Mouse (Mus musculus) cerebellum, adult 2 months (tissue): Measurements from ENCODE around the gene Rpap1.

Experiments used
- CTCF ChIP-seq: fragments of 200-500 bp; IDR thresholded peaks from 2 replicates; pipeline ENCODE4 v1.5.1; 2011; ENCODE audit warnings: low read depth, mild to moderate bottlenecking, control low read depth, low read length, moderate library complexity, borderline replicate concordance; ENCODE audit not compliant: insufficient read depth
- POLR2A ChIP-seq: fragments of 200-500 bp; IDR thresholded peaks from 2 replicates; pipeline ENCODE4 v1.6.1; 2011; ENCODE audit warnings: low read length, control low read depth, borderline replicate concordance; ENCODE audit not compliant: insufficient read depth

DNA sequence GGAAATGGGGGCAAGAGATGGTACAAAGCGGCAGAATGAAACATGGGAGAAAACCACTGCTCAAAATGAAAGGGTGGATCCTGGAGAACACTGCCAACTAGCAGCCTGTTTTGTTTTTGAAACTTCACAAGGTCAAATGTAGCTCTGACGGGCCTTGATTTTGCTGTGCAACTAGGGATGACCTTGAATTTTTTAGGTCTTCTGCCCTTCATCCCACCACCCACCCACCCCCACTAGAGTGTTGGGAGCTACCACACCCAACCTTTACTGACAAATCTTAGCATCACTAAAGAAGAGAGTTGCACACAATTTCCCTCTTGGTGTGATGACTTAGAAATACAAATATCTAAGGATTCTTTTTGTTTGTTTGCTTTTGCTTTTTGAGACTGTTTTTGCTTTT lies 2.7 kb upstream of the Rpap1 start:
- TF ChIP-seq POLR2A (no peak), CTCF (no peak)
